Mouse (Mus musculus) gastrocnemius, postnatal 25 days (tissue): ENCODE results near the gene Hddc2. TPM values are rescaled to one million over a fixed set of nuclear protein-coding genes. Genes with fewer than 3 reads are reported as not detected.

Experiments used
- DNase-seq: peaks from one replicate; pipeline ENCODE4 v3.0.0; 2022
- long read RNA-seq, 2 experiments: library from polyadenylated mRNA; stranded (forward); transcript quantifications; one replicate each; pipeline ENCODE4 v2.0.0; 2021
- total RNA-seq, 2 experiments: library from RNA; stranded (reverse); gene quantifications; 1 replicate in 1 of 2; 2 replicates in 1 of 2; pipeline ENCODE4 v1.2.3; 2021

Hddc2 gene
- 10 to 100 TPM; 14.2 to 14.4 TPM for total RNA-seq
- long read RNA-seq, experiment 1, transcript Hddc2-201 (6 exons, 858 nt), result major isoform, 23 of 24 reads
- long read RNA-seq, experiment 1, partial matches to known transcripts, result 1 of 24 reads
- long read RNA-seq, experiment 1, other reads (novel, unspliced or antisense), result 0 of 24 reads
- long read RNA-seq, experiment 2, transcript Hddc2-201 (6 exons, 858 nt), result major isoform, 14 of 16 reads
- long read RNA-seq, experiment 2, partial matches to known transcripts, result 1 of 16 reads
- long read RNA-seq, experiment 2, other reads (novel, unspliced or antisense), result 1 of 16 reads

- peak; percentile 70 for DNase-seq
These were observed at the start of gene Hddc2 for GRCm38 (mm10) chr10:31312865-31313848. Hddc2 (plus strand) TSS chr10:31313383.

GRCm38 (mm10) chr10:31272738-31273137 is 40.4 kb upstream of the Hddc2 start:
- DNase-seq, result no peak

- DNase-seq, result no peak
These were observed 40.0 kb upstream of the Hddc2 start for GRCm38 (mm10) chr10:31273171-31273570.

- no peak for DNase-seq
These were observed 25.4 kb upstream of the Hddc2 start for GRCm38 (mm10) chr10:31287787-31288186.

GRCm38 (mm10) chr10:31288697-31289390 is 24.3 kb upstream of the Hddc2 start:
- DNase-seq, result no peak

GRCm38 (mm10) chr10:31295705-31296104 is 17.5 kb upstream of the Hddc2 start:
- DNase-seq, result no peak

- DNase-seq, result no peak
These were observed 16.7 kb upstream of the Hddc2 start for GRCm38 (mm10) chr10:31296458-31296857.

GRCm38 (mm10) chr10:31297106-31297505 is 16.1 kb upstream of the Hddc2 start:
- no peak for DNase-seq

- DNase-seq, result no peak
These were observed 14.9 kb upstream of the Hddc2 start for GRCm38 (mm10) chr10:31298263-31298662.

- DNase-seq, result no peak
These were observed 14.1 kb upstream of the Hddc2 start for GRCm38 (mm10) chr10:31298921-31299574.

- DNase-seq, result no peak
These were observed 12.9 kb upstream of the Hddc2 start for GRCm38 (mm10) chr10:31300292-31300691.

GRCm38 (mm10) chr10:31303446-31303845 is 9.7 kb upstream of the Hddc2 start:
- DNase-seq, result no peak

- no peak for DNase-seq
These were observed 6.1 kb upstream of the Hddc2 start for GRCm38 (mm10) chr10:31307024-31307598.

- no peak for DNase-seq
These were observed 5.3 kb downstream of the Hddc2 start for GRCm38 (mm10) chr10:31318491-31318890.

- no peak for DNase-seq
These were observed 16.3 kb downstream of the Hddc2 start for GRCm38 (mm10) chr10:31329436-31329835.

- DNase-seq, result no peak
These were observed 17.2 kb downstream of the Hddc2 start for GRCm38 (mm10) chr10:31330286-31330962.

GRCm38 (mm10) chr10:31331225-31331775 is 18.1 kb downstream of the Hddc2 start:
- DNase-seq, result no peak

- no peak for DNase-seq
These were observed 23.2 kb downstream of the Hddc2 start for GRCm38 (mm10) chr10:31336432-31336831.

GRCm38 (mm10) chr10:31346401-31346800 is 33.2 kb downstream of the Hddc2 start:
- no peak for DNase-seq

- DNase-seq, result no peak
These were observed 37.9 kb downstream of the Hddc2 start for GRCm38 (mm10) chr10:31351056-31351455.
